Mouse (Mus musculus) G1E (cell line): ENCODE results near the gene Syt2. TPM values are rescaled to one million over a fixed set of nuclear protein-coding genes. Genes with fewer than 3 reads are reported as not detected.

ENCODE experiments used
- ATAC-seq: 2 replicates; pipeline ENCODE4 v1.8.0; 2016; ENCODE audit warnings: mild to moderate bottlenecking; ENCODE audit not compliant: insufficient number of reproducible peaks, poor library complexity, low FRiP score, severe bottlenecking; ENCODE audit errors: extremely low read depth
- DNase-seq: peaks from one replicate; pipeline ENCODE4 v3.0.0; 2012; ENCODE audit warnings: low spot score
- H3K27me3 ChIP-seq: 2 replicates; pipeline ENCODE4 v1.6.1; 2012; ENCODE audit warnings: mild to moderate bottlenecking, low read length, inconsistent platforms; ENCODE audit not compliant: insufficient read depth
- H3K36me3 ChIP-seq: replicated peaks from 2 replicates; pipeline ENCODE3; 2012; ENCODE audit warnings: mild to moderate bottlenecking, inconsistent platforms
- H3K4me1 ChIP-seq: 2 replicates; pipeline ENCODE4 v1.6.1; 2012; ENCODE audit warnings: low read depth, low read length, inconsistent platforms, mixed read lengths; ENCODE audit not compliant: insufficient read depth
- H3K4me3 ChIP-seq: 2 replicates; pipeline ENCODE4 v1.5.1; 2012; ENCODE audit warnings: low read depth, mild to moderate bottlenecking, inconsistent platforms, low read length, moderate library complexity, mixed read lengths
- H3K9me3 ChIP-seq: replicated peaks from 2 replicates; pipeline ENCODE4 v1.6.1; 2012; ENCODE audit warnings: inconsistent platforms
- CTCF ChIP-seq: IDR thresholded peaks from 2 replicates; pipeline ENCODE4 v1.5.1; 2012; ENCODE audit warnings: low read depth, low read length, inconsistent platforms, mixed read lengths
- GATA1 ChIP-seq: IDR thresholded peaks from 2 replicates; pipeline ENCODE4 v1.6.1; 2012; ENCODE audit warnings: borderline replicate concordance, low read length, inconsistent platforms, mixed read lengths
- GATA2 ChIP-seq: IDR thresholded peaks from 2 replicates; pipeline ENCODE4 v1.6.1; 2012; ENCODE audit warnings: low read depth, low read length, inconsistent platforms, borderline replicate concordance
- POLR2AphosphoS5 ChIP-seq: IDR thresholded peaks from 2 replicates; pipeline ENCODE4 v1.6.1; 2012; ENCODE audit warnings: low read depth, low read length, inconsistent platforms; ENCODE audit not compliant: insufficient replicate concordance
- TAL1 ChIP-seq: conservative IDR thresholded peaks from 2 replicates; pipeline ENCODE4 v1.6.1; 2012; ENCODE audit warnings: low read depth, low read length, inconsistent platforms, mixed read lengths
- polyA plus RNA-seq: library from polyadenylated mRNA; stranded (reverse); fragments of >175 nt; gene quantifications from 2 replicates; pipeline ENCODE4 v1.2.3, GENCODE M21; 2012
- total RNA-seq, 2 experiments: library from RNA; stranded (forward) in 1 of 2; stranded (reverse) in 1 of 2; fragments of 200-1000 nt in 1 of 2; fragments of >200 nt in 1 of 2; fragmentation: Nextera tagmentation in 1 of 2; gene quantifications; 2 replicates each; pipeline ENCODE4 v1.2.3; 2014 to 2017

The Syt2 gene
- total and polyA plus RNA-seq, 3 experiments: 0.66 TPM; not detected in 2

- H3K9me3 ChIP-seq: no peaks in the 10 kb centered on the region
- H3K36me3 ChIP-seq: peaks cover 6% of the 10 kb centered on the region
- DNase-seq: no peak
- no peaks in the 10 kb centered on the region for H3K4me1 ChIP-seq
- no peaks in the 10 kb centered on the region for H3K27me3 ChIP-seq
- no peak for ATAC-seq
- H3K4me3 ChIP-seq: no peak overlapping the region
- TF ChIP-seq TAL1: no peak
- no peak for TF ChIP-seq GATA1
- no peak for TF ChIP-seq POLR2AphosphoS5
- no peak for TF ChIP-seq CTCF
- no peak for TF ChIP-seq GATA2
These were observed 138.0 kb downstream of the Syt2 start for GRCm38 (mm10) chr1:134784481-134784880.

DNA sequence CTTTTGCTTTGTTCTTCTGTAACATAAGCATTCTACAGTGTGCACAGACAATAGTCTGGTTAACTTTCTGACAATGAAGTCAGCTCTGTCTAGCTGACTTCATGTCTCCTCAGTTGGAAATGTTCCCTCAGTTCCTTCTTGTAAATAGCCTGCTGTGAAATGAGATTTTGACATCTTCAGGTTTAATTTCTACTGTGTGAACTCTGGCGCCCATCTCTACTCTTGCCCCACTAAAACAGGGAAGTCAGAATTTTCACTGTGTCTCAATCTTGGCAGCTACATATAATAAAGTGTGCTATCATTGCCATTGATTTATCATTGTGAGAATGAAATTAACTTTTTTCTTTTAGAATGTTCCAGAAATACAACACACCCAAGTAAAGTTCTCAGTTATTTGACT is 138.4 kb downstream of the Syt2 start:
- H3K9me3 ChIP-seq: no peaks in the 10 kb centered on the region
- no peaks in the 10 kb centered on the region for H3K4me1 ChIP-seq
- no peak overlapping the region for H3K4me3 ChIP-seq
- H3K27me3 ChIP-seq: no peaks in the 10 kb centered on the region
- DNase-seq (no peak), ATAC-seq (no peak)
- peaks cover 6% of the 10 kb centered on the region for H3K36me3 ChIP-seq
- TF ChIP-seq GATA1 (no peak), GATA2 (no peak), CTCF (no peak), POLR2AphosphoS5 (no peak), TAL1 (no peak)

DNA sequence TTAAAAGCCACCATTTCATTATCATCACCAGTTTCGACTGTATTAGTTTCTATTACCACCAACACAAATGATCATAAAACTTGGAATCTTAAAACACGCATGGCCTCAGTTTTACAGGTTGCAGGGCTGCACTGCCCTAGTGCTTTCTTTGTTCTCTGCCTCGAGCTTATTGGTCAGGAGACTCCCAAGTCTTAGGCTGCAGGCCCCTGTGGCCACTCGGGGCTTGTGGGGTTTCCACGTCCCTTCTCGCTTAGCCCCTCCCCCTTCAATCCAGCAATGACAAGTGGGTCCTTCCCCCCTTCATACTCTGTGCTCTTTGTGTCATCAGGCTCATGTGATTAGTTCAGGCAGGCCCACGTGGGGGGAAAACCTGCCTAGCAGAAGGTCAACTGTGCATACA is 141.6 kb downstream of the Syt2 start:
- no peak overlapping the region for H3K4me3 ChIP-seq
- no peak for ATAC-seq
- H3K36me3 ChIP-seq: peaks cover 2% of the 10 kb centered on the region
- no peaks in the 10 kb centered on the region for H3K9me3 ChIP-seq
- no peak for TF ChIP-seq GATA1
- TF ChIP-seq TAL1: no peak
- no peak for DNase-seq
- peaks cover 9% of the 10 kb centered on the region for H3K4me1 ChIP-seq
- no peaks in the 10 kb centered on the region for H3K27me3 ChIP-seq

DNA sequence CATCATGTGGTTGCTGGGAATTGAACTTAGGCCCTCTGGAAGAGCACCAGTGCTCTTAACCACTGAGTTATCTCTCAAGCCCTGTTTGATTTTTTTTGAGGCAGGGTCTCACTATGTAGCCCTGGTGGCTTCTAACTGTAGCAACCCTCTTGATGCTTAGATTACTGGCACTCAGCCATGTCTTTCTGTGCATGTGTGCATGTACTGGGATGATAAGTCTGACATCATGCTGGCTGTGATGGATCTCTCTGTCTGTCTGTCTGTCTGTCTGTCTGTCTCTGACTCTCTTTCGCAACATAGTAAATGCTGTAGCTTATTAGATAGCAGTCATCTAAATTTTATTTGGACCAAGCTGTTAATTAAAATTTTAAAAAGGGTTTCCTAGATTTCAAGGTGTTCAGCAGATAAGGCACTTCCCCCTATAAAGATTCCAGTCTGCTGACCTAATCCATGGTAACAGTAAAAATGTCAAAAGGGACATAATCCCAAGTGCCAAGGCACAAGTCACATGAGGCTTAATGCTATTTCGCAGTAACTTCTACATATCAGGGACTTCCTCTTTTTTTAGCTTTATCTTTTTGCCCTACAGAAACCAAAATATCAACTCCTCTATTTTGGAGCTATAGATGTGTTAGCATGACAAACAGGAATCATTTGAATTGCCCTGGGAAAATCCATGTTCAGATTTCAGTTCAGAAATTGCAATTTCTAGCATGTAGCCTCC is 144.4 kb downstream of the Syt2 start:
- no peaks in the 10 kb centered on the region for H3K9me3 ChIP-seq

DNA sequence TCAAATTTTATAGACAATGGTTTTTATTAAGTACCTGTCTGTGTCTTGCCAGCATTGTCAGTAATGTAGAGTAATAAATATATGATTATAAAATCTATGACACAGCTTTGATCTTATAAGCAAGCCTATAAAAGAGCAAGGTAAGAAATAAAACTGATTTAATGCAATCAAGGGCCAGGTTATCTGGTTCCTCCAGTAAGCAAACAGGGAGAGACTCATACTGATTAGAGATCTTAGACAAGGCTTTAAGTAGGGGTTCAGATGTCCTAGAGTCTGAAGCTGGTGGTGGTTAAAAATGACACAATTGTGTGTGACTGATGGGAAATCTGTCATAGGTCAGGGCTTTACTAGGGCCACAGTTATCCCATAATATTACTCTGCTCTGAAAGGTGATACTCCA is 145.0 kb downstream of the Syt2 start:
- DNase-seq (no peak), ATAC-seq (no peak)
- Histone ChIP-seq H3K36me3 (no peaks in the 10 kb centered on the region), H3K4me1 (peaks cover 9% of the 10 kb centered on the region), H3K9me3 (no peaks in the 10 kb centered on the region), H3K27me3 (no peaks in the 10 kb centered on the region), H3K4me3 (no peak overlapping the region)
- no peak for TF ChIP-seq POLR2AphosphoS5
- TF ChIP-seq TAL1: no peak
- TF ChIP-seq GATA2: no peak
- no peak for TF ChIP-seq CTCF
- no peak for TF ChIP-seq GATA1

More for the DNA sequence above, 144.4 kb downstream of the Syt2 start:
- peaks cover 9% of the 10 kb centered on the region for H3K4me1 ChIP-seq
- TF ChIP-seq TAL1 (peak; percentile 44; the same call in 1 of the 2 replicates), GATA1 (no peak)
- no peak overlapping the region for H3K4me3 ChIP-seq
- DNase-seq (no peak), ATAC-seq (peak; percentile 70)
- no peaks in the 10 kb centered on the region for H3K27me3 ChIP-seq
- no peaks in the 10 kb centered on the region for H3K36me3 ChIP-seq

DNA sequence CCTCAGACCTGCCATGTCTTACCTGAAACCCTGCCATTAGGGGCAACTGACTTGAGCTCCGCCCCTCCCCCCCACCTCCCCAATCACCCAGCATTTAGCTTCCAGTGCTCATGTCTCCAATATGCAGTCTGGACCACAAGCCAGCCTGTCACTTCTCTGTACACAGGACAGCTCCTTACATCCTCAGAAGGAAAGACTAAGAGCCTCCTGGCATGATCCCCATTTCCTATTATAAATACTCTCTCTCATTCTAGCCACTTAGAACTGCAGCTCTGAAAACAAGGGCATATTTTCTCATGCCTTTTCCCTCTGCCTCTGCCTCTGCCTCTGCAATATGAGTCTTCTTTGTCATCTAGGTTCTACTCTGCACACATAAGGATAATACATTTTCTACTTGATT is 149.6 kb downstream of the Syt2 start:
- Histone ChIP-seq H3K4me3 (no peak overlapping the region), H3K4me1 (peaks cover under 1% of the 10 kb centered on the region; the same call in 1 of the 2 replicates), H3K9me3 (no peaks in the 10 kb centered on the region; the same call in 1 of the 2 replicates), H3K36me3 (peaks cover 11% of the 10 kb centered on the region), H3K27me3 (no peaks in the 10 kb centered on the region)
- TF ChIP-seq GATA2 (no peak), CTCF (no peak), GATA1 (no peak), POLR2AphosphoS5 (no peak), TAL1 (no peak)
- DNase-seq: no peak
- no peak for ATAC-seq

- no peaks in the 10 kb centered on the region for H3K27me3 ChIP-seq
- no peak overlapping the region for H3K4me3 ChIP-seq
- H3K36me3 ChIP-seq: peaks cover 11% of the 10 kb centered on the region
- no peaks in the 10 kb centered on the region for H3K4me1 ChIP-seq
- DNase-seq (no peak), ATAC-seq (no peak)
- no peak for TF ChIP-seq GATA2
- no peak for TF ChIP-seq GATA1
- TF ChIP-seq POLR2AphosphoS5: no peak
- TF ChIP-seq CTCF: no peak
- no peak for TF ChIP-seq TAL1
- no peaks in the 10 kb centered on the region; the same call in 1 of the 2 replicates for H3K9me3 ChIP-seq
These were observed 150.1 kb downstream of the Syt2 start for GRCm38 (mm10) chr1:134796536-134796935.
